Mouse (Mus musculus) limb, embryonic 12.5 days (tissue): Measurements from ENCODE around the gene Bicra. TPM values are rescaled to one million over a fixed set of nuclear protein-coding genes. Genes with fewer than 3 reads are reported as not detected.

Experiments
- ATAC-seq: fragments of 200-750 bp; cut with Nextera tagmentation; 2 replicates; pipeline ENCODE4 v1.8.0; 2017; ENCODE audit warnings: low read depth, moderate TSS enrichment; ENCODE audit not compliant: insufficient number of reproducible peaks, insufficient read depth, low FRiP score, low TSS enrichment
- H3K27ac ChIP-seq: fragments of 300-500 bp; sonication (generic); 2 replicates; pipeline ENCODE4 v1.5.1; 2016; ENCODE audit warnings: mild to moderate bottlenecking, moderate library complexity
- H3K27me3 ChIP-seq: fragments of 300-500 bp; sonication (generic); 2 replicates; pipeline ENCODE4 v1.6.1; 2016; ENCODE audit warnings: mild to moderate bottlenecking, moderate library complexity
- H3K36me3 ChIP-seq: fragments of 300-500 bp; sonication (generic); 2 replicates; pipeline ENCODE4 v1.6.1; 2016; ENCODE audit warnings: mild to moderate bottlenecking, moderate library complexity
- H3K4me1 ChIP-seq: fragments of 300-500 bp; sonication (generic); replicated peaks from 2 replicates; pipeline ENCODE4 v1.6.1; 2016
- H3K4me2 ChIP-seq: fragments of 300-500 bp; sonication (generic); 2 replicates; pipeline ENCODE4 v1.6.1; 2016; ENCODE audit warnings: mild to moderate bottlenecking, moderate library complexity
- H3K4me3 ChIP-seq: fragments of 300-500 bp; sonication (generic); replicated peaks from 2 replicates; pipeline ENCODE4 v1.5.1; 2016; ENCODE audit warnings: mild to moderate bottlenecking
- H3K9ac ChIP-seq: fragments of 300-500 bp; sonication (generic); replicated peaks from 2 replicates; pipeline ENCODE4 v1.6.1; 2016; ENCODE audit warnings: mild to moderate bottlenecking, moderate library complexity
- H3K9me3 ChIP-seq: fragments of 300-500 bp; sonication (generic); 2 replicates; pipeline ENCODE4 v1.6.1; 2016; ENCODE audit warnings: mild to moderate bottlenecking, moderate library complexity
- WGBS: fragments of 180-500 bp; shearing (Covaris S2); methylation state at CpG from one replicate; pipeline ENCODE4 v1.1.7; 2016; 5-methylcytosine and 5-hydroxymethylcytosine counted together
- polyA plus RNA-seq: library from polyadenylated mRNA; unstranded; fragments of >200 nt; fragmentation: Nextera tagmentation; extraction: Ambion mirVana; gene quantifications from 2 replicates; pipeline ENCODE4 v1.2.1, GENCODE M21; 2016

Gene Bicra
- polyA plus RNA-seq, 1 experiment from 2014 or later, result 9.0 TPM

DNA sequence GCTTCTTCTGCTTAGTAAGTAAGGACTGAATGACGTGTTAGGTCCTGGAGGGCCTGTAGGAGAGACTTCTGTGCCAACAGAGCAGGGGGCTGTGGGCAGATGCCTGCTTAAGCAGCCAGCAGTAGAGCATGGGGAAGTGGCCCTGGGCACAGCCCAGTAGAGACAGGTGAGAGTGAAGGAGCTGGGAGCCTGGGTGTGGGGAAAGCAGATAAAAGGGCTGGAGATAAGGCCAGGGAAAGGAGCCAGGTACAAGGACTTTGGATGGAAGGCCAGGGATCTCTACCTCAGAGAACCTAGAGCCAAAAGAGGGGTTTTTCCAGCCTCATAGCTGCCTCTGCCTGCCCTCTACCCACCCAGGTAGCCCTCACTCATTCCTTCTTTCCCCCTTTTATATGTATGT is 14.7 kb downstream of the Bicra start:
- Histone ChIP-seq H3K9me3 (no peaks in the 10 kb centered on the region), H3K9ac (no peak overlapping the region), H3K4me2 (no peak overlapping the region), H3K4me3 (no peak overlapping the region), H3K4me1 (no peaks in the 10 kb centered on the region), H3K36me3 (peaks cover 35% of the 10 kb centered on the region; the same call in 1 of the 2 replicates), H3K27ac (no peak overlapping the region), H3K27me3 (no peaks in the 10 kb centered on the region)
- 87% methylated on average over 1 of the region's 1 CpGs for WGBS
- no peak for ATAC-seq

DNA sequence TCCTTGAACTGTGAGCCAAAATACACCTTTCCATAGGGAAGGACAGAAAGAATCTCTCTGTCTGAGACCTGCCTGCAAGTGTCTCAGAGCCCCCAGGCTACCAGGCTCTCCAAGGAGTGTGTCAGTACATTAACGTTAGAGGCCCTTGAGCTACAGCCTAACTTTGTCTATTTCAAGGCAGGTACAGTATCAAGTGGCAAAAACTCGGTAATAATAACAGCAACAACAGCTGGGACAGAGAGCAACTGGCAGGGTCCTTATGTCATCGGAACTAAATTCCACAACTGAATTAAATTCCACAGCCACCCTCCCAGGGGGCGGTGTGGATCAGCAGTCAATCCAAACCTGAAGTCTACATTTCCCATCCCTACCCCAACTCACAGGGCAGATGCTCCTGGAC is 16.6 kb downstream of the Bicra start:
- peaks cover 42% of the 10 kb centered on the region for H3K36me3 ChIP-seq

GRCm38 (mm10) chr7:16028102-16028927 is 19.4 kb downstream of the Bicra start:
- 87% methylated on average over 6 of the region's 6 CpGs for WGBS
- H3K36me3 ChIP-seq, result peaks cover 39% of the 10 kb centered on the region

More for the DNA sequence above, 16.6 kb downstream of the Bicra start:
- H3K27me3 ChIP-seq, result no peaks in the 10 kb centered on the region
- WGBS, result 81% methylated on average over 4 of the region's 4 CpGs
- H3K9ac ChIP-seq, result no peak overlapping the region
- H3K4me1 ChIP-seq, result no peaks in the 10 kb centered on the region
- no peaks in the 10 kb centered on the region for H3K9me3 ChIP-seq
- H3K27ac ChIP-seq, result no peak overlapping the region
- ATAC-seq, result no peak
- H3K4me3 ChIP-seq, result no peak overlapping the region
- no peak overlapping the region for H3K4me2 ChIP-seq

GRCm38 (mm10) chr7:16024603-16025222 is 23.0 kb downstream of the Bicra start:
- Histone ChIP-seq H3K9me3 (no peaks in the 10 kb centered on the region), H3K27ac (no peak overlapping the region), H3K4me2 (no peak overlapping the region), H3K27me3 (no peaks in the 10 kb centered on the region), H3K4me1 (no peaks in the 10 kb centered on the region), H3K4me3 (no peak overlapping the region), H3K36me3 (peaks cover 22% of the 10 kb centered on the region), H3K9ac (no peak overlapping the region)
- WGBS, result 90% methylated on average over 8 of the region's 8 CpGs
- ATAC-seq, result no peak

More at GRCm38 (mm10) chr7:16028102-16028927, 19.4 kb downstream of the Bicra start:
- H3K9ac ChIP-seq, result no peak overlapping the region
- H3K4me1 ChIP-seq, result no peaks in the 10 kb centered on the region
- H3K27me3 ChIP-seq, result no peaks in the 10 kb centered on the region
- H3K4me2 ChIP-seq, result no peak overlapping the region
- no peaks in the 10 kb centered on the region for H3K9me3 ChIP-seq
- no peak overlapping the region for H3K4me3 ChIP-seq
- no peak overlapping the region for H3K27ac ChIP-seq
- ATAC-seq, result no peak

DNA sequence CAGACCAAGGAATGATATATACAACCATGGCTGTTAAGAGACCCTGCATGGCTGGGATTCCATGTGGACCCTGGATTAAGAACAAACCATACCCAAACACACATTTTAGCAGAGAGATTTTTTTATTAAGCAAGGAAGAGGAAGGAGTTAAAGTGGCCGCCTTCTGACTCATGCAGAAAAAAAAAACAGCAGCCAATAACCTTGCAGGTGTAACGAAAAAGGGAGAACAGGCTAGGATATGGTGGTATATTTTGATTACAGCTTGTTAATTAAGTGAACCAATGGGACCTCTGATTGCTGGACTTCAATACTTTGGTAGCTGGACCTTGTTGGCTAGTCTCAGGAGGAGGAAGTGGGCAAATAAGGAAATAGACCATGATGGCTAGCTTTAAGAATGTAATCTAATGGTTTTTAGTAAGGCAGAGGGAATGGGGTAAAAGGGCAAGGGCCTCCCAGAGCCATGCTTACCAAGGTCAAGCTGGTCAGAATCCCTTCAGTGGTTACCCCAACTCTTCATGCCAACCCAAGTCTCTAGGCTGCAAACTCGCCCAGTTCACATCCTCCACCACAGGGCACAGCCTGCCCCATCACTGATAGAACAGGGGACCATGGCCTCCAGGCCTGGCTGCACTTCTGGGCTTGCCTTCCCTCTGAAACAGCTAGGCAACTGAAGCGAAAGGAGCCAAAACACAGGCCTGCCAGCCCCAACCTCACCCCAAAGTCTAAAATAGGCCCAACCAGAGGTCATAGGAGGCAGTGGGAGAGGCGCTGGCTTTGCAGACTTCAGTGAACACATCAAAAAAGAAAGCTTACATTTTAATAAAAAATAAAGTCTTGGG is 28.2 kb downstream of the Bicra start:
- Histone ChIP-seq H3K9ac (no peak overlapping the region), H3K9me3 (no peaks in the 10 kb centered on the region)
- 85% methylated on average over 5 of the region's 5 CpGs for WGBS

DNA sequence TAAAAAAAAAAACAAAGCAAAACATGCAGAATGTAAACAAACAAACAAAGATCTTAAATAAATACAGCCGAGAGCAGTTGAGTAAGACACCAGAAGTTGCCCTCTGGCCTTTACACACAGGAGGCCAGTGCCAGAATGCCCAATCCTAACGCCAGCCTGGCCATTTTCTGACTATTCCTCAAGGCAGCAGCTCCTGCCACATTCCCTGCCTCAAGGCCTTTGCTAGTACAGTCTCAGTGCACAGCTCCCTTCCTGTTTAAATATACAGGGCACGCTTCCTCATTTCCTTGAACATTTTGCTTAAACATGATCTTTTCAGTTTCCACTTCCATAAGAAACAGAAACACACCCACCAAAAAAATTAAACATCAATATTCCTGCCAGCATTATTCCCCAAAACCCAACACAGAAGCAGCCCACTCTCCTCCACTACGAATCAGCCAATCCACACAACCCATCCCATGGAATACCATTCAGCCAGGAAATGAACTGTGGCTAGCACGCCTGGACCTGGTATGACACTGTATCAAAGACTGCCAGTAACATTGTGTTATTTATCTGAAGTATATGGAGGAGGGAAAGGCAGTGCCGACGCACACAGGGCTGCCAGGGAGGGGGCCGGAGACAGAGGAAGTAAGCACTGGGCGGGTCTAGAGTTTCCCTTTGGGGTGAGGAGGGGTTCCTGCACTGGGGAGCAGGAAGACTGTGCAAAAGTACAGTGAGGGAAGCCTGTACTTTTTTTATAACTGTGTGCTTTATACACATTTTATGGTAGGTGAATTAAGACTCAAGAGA is 29.5 kb downstream of the Bicra start:
- no peak overlapping the region for H3K9ac ChIP-seq
- WGBS, result 88% methylated on average over 9 of the region's 9 CpGs
- peaks cover 10% of the 10 kb centered on the region; the same call in 1 of the 2 replicates for H3K36me3 ChIP-seq
- H3K4me3 ChIP-seq, result no peak overlapping the region
- H3K27me3 ChIP-seq, result no peaks in the 10 kb centered on the region
- H3K9me3 ChIP-seq, result no peaks in the 10 kb centered on the region
- ATAC-seq, result no peak; the same call in 1 of the 2 replicates
- H3K27ac ChIP-seq, result no peak overlapping the region
- H3K4me1 ChIP-seq, result peaks cover 10% of the 10 kb centered on the region
- no peak overlapping the region for H3K4me2 ChIP-seq

More for the DNA sequence above, 28.2 kb downstream of the Bicra start:
- Histone ChIP-seq H3K4me1 (no peaks in the 10 kb centered on the region; the same call in 1 of the 2 replicates), H3K4me3 (no peak overlapping the region), H3K36me3 (peaks cover 9% of the 10 kb centered on the region; the same call in 1 of the 2 replicates), H3K4me2 (no peak overlapping the region), H3K27me3 (no peaks in the 10 kb centered on the region), H3K27ac (no peak overlapping the region)
- no peak for ATAC-seq

DNA sequence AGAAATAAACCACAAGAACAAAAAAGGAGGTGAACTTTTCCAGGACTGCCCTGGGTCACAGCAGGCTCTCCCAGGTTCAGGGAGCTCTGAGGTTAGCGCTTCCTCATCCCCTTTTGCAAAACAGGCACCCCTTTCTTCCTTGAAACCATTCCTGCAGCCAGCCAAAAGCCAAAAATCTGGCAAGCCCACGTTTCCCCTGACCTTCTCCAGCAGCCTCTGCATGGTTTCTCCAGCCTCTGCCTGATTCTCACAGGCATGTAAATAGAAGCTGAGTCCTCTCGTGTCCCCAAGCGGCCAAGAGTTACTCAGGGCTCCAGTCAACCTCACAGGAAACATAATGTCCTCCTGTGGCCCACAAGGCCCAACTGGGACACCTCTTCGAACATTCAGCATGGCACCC is 32.3 kb downstream of the Bicra start:
- Histone ChIP-seq H3K4me1 (peaks cover 15% of the 10 kb centered on the region), H3K4me3 (no peak overlapping the region), H3K36me3 (peaks cover 27% of the 10 kb centered on the region), H3K27ac (no peak overlapping the region), H3K9ac (no peak overlapping the region), H3K27me3 (no peaks in the 10 kb centered on the region), H3K4me2 (no peak overlapping the region), H3K9me3 (no peaks in the 10 kb centered on the region)
- ATAC-seq, result no peak
- WGBS, result 87% methylated on average over 5 of the region's 5 CpGs

DNA sequence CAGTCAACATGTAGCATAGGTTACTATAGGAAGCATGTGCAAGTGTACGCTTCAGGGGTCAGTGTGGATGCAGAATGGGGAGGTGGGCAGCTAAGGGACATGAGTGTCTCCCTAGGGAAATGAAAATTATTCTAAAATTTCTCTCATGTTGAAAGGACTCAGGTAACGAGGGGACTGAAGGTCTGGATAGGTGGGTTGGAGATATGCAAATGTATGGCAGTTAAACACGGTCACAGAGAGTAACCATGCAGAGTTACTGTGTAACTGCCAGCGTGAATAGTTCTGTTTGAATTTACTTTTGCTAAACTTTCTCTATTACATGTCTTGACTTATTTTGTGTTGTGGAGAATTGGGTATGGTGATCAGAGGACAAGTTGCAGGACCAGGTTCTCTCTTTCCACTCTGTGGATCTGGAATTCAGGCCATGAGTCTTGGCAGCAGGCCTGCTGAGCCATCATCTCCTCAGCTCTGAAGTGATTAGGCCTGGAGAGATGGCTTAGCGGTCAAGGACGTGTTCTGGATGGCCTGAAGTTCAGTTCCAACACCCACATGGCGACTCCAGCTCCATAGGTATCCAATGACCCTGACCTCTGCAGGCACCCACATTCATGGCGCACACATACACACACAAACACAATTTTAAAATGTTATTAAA is 33.1 kb downstream of the Bicra start:
- peaks cover 15% of the 10 kb centered on the region for H3K4me1 ChIP-seq
- H3K4me3 ChIP-seq, result no peak overlapping the region
- H3K36me3 ChIP-seq, result peaks cover 26% of the 10 kb centered on the region
- H3K27ac ChIP-seq, result no peak overlapping the region
- H3K4me2 ChIP-seq, result no peak overlapping the region
- no peak for ATAC-seq
- H3K9ac ChIP-seq, result no peak overlapping the region
- 93% methylated on average over 8 of the region's 8 CpGs for WGBS
- H3K9me3 ChIP-seq, result no peaks in the 10 kb centered on the region
- no peaks in the 10 kb centered on the region for H3K27me3 ChIP-seq

GRCm38 (mm10) chr7:16013722-16014275 is 33.9 kb downstream of the Bicra start:
- no peaks in the 10 kb centered on the region for H3K9me3 ChIP-seq
- no peak overlapping the region for H3K9ac ChIP-seq
- H3K27me3 ChIP-seq, result no peaks in the 10 kb centered on the region
- H3K4me3 ChIP-seq, result no peak overlapping the region
- no peak overlapping the region for H3K4me2 ChIP-seq
- WGBS, result 30% methylated on average over 5 of the region's 5 CpGs
- H3K4me1 ChIP-seq, result peaks cover 15% of the 10 kb centered on the region
- ATAC-seq, result no peak
- no peak overlapping the region for H3K27ac ChIP-seq
- peaks cover 26% of the 10 kb centered on the region for H3K36me3 ChIP-seq
